Mouse (Mus musculus) thymus, adult 18-20 months (tissue): ENCODE measurements around the gene Ppara.

Source experiments
- DNase-seq, 2 experiments: peaks; one replicate each; pipeline ENCODE4 v3.0.0; 2022; ENCODE audit warnings: mixed read lengths in 2 of 2

Gene Ppara

DNA sequence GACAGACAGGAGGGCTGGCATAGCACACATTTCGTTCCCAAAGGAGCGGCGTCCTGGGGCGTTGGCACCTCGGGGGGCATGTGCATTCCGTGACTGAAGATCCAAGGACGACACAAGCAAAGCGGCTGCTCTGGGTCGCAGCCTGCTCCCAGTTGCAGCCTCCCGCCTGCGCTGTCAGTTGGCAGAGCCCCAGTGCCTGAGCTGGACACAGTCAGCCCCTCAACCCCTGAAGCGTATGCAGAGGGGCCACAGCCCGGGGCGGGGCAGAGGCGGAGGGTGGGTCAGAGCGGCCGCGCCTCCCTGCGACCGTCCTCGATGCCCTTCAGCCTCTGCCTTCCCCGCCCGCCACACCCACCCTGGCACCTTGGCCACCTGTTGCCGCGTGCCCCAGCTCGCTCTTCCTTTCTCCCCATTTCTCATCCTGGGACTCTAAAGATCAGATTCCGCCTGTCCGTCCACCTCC, at the start of gene Ppara:
Gene Ppara, plus strand, starts transcription at position 413 of the 463 bp plus-strand sequence.
- DNase-seq, result no peak

DNA sequence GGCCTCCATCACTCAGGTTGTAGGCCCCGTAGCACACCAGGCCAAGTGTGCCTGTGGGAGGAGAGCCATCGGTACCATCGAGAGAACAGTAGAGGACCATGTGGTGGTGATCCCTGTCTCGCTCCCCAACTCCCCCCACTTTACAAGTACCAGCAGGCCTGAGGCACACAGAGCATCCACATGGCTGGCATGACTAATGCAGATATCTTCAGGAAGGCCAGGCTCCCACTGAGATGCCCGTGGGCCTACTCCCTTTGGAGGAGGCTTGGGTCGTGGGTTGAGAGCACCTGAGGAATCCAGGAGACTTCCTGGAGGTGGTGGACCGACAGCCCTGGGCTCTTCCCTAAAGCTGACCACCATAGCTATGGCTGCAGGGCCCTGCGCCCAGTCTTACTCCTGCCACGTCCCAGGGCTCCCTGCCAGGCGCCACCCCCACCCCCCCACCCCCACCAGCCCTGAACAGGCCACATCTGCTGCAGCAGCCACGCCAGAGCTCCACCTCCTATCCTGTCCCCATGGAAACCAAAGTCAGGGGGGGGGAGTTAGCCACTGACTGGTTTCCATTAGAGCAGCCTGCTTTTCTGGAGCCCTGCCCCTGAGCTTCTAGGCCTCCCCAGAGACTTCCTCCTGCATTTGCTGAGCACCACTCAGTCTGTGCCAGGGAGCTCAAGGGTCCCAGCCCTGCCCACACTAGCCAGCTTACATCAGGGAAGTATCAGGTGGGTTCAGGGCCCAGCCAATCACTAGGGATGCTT, 48.0 kb upstream of the Ppara start:
- no peak for DNase-seq

DNA sequence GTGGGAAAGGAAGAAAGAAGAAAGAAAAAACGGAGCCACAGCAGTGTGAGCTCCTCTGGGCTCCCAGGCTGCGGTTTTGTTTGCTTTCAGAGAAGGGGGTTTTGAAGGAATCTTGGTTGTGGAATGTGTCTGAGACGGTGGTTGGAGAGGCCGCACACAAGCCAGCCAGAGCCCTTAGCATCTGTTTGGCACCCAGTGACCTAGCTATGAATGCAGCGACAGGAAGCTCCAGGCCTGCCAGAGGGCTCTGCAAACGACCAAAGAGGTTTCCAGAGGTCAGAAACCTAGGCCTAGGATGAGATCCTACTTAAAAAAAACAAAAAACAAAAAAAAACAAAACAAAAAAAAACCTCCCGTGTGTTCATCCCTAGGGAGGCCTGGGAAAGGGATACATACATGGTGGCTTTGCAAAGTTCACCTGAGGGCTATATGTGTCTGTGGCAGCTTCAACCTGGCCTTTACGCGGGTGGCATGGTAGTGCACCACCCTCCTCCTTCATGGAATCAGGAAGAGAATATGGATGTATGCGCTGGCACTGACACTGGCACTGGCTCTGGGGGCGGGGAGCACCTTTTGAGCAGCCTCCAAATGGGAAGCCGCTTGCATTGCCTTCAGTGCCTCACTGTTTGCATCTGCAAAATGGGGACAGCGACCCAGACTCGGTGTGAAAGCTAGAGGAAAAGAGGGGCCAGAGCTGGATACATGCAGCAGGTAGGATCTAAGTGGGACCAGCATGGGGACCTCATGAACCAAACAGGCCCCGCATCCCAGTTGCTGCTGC, 47.0 kb upstream of the Ppara start:
- DNase-seq, result no peak

DNA sequence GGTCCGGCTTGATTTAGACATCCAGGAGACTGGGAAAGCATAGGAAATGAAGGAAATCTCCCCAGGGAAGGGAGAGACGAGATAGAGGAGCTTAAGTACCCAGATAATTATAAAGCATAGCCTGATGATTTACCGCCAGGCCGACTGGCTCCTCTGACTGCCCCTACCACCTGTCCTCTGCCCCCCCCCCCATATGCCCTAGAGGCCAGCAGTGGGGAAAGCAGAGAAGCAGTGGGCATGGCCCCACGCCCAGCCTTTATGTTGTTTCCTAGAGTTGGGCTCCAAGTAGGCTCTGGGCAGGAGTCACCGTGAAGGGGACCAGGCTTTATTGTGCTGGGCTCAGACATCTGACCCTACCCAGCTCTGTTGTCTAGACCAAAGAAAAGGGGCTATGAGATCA, 46.0 kb upstream of the Ppara start:
- DNase-seq, result no peak

DNA sequence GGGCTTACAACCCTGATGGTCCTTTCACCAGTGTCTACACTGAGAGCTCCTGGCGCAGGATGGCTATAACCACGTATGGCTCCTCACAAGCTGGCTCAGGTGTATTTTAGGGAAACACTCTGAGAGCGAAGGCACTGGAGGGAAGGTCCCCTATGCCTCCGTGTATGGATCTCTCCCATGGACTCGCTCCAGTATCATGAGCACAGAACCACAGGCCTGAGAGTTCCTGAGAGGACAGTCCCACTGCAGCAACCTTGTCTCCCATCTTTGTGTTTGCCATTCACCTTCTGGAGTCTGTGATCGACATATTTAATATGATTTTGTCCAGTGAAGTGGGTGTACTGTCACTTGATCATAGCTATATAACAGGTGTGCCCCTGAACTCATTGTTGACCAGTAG, 45.3 kb upstream of the Ppara start:
- no peak for DNase-seq

DNA sequence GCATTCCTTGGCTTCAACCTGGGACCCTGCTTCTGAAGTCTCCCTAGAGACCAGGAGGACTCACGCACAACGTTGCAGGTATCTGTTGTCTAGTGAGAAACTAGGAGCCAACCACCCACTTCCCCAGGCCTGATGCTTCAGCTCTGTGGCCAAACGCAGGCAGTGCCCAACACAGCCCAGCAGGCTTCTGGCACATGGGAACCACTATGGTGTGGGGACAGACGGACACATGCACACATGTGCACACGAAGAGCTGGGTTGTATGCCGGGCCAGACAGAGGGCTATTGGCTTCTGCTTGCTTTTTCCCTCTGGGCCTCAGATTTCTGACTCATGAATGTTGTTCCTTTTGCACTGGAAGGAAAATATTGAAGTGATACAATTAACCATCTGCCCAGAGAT, 44.7 kb upstream of the Ppara start:
- DNase-seq, result no peak

DNA sequence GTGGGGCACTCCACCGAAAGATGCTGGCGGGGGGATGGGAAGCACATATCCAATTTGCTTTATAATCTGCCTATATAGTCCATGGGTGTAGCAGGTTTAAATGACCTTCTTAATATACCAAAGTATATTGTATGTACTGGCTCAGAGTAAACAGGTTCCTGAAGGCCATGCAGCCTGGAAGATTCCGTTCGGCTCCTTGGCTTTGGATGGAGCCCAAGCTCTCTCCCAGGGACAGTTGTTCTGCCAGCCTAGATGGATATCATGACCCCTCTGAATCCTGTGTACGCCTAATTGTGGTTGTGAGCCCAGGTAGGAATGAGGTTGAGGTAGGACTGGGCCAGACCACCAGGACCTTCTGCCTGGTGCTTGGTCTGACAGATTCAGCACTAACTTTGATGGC, 43.9 kb upstream of the Ppara start:
- no peak for DNase-seq

DNA sequence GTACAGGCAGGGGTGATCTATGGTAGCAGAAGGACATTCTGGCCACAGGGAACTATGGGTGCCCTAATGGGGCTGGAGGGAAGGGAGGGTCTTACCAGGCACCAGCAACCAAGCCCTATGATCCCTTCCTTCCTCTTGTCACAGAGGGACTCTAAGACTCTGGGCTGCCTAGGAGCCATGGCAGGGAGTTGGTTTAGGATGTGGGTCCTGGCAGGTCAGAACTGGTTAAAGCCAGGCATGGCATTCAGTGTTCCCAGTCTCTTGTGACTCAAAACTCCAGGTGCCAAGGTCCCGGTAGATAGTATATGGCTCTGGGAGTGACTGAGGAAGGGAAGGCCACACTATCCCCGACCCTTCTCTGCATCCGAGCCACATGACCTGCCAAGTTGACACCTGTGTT, 41.7 kb upstream of the Ppara start:
- DNase-seq, result no peak

DNA sequence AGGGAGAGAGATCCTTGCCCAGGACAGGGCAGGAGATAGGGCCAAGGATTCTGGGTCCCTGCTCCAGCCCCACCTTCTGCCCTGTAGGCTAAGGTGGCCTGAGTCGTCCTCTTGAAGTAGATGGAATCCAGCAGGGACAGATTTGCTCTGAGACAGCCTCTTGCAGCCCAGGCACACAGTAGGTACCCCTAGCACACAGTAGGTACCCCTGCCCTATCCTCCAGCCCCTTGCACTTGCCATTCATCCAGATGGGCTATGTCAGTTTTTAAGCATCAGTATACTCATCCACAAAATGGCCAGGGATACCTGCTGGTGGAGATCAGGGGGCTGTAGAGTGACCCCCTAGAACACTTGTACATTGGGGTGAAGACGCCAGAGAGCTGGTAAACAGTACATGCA, 41.0 kb upstream of the Ppara start:
- no peak for DNase-seq

DNA sequence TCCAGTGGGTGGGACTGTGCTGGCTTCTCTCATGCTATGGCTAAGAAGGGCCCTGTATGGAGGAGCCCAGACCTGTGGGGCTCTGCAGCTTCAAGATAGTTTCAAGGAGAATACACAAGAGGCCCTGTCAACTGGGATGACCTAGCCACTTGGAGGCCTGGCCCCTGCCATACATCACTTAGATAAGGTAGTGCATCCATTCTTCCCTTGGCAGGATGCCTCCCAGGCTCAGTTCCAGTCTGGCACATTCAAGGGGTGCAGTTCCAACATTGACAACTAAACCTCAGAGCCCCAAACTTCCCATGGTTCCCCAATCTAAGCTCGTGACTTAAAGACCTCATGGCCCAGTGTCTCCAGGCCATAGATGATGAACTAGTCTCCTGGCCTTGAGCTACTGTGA, 40.4 kb upstream of the Ppara start:
- no peak for DNase-seq

DNA sequence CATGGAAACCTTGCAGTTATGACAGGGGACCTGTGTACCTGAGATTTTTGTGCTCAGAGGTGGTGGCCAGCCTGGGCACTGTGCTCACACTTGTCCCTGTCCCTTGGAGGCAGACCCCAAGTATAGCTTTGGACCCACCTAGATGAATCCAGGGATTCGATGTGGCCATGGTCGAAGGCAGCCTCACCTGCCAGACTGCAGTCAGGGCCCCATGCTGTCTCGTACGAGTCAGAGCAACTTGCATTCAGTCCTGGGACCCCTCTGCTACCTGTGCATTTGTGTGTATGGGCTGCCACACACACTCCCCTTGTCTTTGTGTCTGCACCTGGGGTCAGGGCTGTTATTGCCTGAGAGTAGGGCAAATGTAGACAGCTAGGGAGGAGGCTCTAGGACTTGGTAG, 39.5 kb upstream of the Ppara start:
- no peak for DNase-seq

DNA sequence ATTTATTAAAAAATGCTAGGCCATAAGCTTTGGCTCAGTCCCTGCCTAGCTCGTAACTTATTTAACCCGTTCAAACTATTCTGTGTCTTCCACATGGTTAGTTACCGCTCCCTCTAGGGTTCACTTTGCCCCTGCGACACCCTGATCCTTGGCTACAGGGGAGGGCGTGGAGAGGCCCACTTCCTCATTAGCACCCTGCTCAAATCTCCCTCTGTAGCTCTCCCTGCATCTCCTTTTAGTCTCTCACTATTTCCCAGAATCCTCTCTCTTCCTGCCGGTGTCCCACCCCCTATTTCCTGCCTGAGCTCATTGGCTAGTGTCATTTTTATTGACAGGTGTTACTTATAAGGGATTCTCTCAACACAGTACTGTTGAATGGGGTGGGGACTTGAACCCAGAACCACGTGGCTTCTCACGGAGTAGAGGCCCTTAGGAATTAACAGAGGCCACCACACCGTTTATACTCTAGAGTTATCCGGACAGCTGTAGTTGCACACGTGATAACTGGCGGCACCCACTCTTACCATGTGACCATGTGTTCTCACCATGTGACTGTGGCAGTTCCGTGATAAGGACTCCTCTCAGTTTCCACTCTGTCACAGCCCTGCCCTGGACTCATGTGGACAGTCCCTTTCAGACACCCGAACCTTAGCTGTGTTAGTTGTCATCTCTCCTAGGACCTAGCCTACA, 36.3 kb upstream of the Ppara start:
- DNase-seq, result no peak

DNA sequence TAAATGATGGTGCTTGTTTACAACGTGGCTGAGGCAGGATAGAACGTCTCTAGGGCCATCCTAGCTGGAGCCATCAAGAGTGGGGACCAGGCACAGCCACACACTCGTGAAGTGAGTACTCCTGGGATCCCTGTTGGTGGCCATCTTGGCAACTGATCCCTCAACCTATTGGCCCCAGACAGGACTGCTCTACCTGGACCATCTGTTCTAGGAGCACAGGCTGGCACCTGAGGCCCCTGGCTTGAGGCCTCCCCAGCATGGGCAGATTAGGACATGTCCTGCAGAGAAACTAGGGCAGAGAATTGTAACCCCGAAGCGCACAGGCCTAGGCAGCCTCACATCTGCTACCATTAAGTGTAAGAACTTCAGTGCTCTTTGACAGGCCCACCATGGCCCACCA, 35.3 kb upstream of the Ppara start:
- no peak for DNase-seq

DNA sequence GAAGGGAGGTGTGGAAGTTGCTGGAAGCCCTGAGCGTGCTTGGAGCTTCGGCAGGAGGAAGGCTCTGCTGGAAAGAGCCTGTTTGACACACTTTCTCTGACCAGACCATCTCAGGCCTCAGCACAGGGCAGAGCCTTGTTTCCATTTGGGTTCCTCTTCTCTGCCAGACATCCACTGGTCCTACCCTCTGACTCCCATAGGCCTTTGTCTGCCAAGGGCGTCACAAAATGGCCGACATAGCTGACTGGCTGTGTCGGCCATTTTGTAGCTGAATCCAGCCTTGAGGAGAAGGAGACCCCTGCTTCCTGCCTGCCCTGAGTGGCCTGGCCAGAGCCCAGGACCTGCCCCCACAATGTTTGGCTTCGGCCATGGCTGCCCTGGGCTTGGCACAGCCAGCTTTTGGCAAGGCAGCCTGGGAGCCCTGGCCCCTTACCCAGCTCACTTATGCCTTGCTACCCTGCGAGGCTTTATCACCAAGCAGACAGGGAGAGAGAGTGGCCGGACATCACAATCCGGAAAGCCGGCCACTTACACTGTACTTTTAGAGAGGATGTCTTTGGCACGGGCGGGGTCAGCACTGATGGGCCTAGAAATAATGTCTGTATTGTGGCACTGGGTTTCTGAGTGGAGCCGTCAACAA, 34.8 kb upstream of the Ppara start:
- no peak for DNase-seq

DNA sequence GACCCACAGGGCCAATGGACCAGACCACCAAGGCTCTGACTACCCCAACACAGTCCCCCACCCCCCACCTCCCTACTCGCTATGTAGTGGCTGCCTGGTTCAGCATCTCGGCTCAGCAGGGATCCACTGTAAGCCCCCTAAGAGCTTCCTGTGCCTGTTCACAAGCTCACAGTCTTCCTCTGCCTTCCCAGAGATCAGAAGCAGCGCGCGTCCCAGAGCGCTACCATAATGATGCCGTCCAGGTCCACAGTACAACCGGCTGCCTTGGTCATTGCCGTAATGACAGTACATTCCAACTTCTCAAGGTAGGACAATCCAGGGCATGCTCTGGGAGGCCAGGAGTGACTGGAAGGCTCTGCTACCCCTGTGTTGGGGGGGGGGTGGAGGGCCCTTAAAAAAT, 34.1 kb upstream of the Ppara start:
- DNase-seq, result no peak

DNA sequence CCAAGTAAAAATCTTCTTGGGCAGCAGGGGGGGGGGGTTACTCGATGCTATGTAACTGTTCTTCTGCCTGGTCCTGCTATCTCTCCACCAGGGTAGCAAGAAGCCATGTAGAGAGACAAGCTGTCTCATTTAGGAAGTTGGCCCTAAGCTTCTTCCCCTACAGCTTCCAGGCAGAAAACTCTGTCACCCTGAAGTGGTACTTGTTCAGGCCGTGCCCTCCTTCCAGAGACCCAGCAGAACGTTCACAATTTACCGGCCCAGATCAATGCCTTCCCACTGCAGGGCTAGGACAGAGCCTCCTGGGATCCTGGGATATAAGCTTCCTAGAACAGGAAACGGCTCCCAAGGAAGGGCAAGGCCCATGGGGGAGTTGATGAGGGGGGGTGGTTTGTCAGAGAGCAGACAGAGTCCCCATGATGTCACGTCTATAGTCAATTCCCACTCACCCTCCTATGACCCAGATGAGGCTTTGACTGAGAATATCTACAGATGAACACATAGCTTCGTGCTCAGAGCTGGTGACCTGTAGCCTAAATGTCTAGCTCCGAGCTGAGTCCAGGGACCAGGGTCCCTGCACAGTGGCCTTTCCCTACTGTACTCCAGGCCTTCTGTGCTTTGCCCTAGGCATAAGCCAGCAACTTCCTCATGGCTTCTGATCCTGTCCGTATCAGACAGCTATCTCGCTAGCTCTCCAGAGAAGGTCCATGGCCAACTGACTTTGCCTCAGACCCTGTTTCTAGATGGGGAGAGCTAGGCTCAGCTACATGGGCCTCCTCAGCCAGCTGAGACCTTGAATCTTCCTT, 33.5 kb upstream of the Ppara start:
- no peak for DNase-seq

DNA sequence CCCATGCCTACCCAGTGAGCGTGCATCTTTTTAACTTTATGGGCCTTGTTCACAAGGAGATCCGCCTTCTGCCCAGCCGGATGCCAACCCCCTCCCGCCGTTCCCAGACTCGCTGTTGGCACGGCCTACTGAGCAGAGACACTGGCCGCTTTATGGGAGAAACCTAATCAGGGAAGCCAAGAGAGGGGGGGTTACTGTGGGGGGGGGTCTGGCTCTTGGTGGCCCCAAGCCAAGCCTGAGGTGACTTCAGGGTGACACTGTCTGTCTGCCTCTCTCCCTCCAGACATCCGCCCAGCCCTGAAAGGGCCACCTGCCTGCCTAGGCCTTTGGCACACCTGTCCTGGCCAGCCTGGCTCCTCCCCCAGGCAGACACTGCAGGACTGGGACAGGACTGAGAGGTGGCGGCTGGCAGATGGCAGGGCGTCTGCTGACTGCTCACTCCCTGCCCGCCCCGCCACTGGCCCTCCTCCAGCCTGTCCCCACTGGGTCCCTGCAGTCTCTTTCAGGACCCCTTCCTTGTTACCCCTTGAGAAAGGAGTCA, 32.3 kb upstream of the Ppara start:
- DNase-seq, result no peak

DNA sequence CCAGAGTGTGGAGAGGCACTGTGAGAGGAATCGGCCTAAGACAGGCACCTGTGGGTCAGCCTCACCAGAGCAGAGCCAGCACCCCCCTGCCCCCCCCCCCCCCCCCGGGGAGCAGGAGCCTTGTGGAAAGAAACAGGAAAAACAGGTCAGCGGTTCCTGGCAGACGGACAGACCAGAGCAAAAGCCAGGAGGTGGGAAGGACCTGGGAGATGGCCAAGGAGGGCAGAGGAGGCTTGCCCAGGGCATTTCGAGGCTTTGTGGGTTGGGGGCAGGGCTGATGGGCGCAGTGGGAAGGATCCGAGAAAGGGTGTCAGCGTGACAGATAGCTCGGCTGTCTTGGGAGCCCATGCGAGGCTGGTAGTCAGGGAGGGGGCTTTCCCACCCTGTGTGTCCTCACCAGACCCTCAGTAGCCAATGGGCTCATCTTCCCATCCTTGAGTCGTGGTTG, 31.6 kb upstream of the Ppara start:
- no peak for DNase-seq

DNA sequence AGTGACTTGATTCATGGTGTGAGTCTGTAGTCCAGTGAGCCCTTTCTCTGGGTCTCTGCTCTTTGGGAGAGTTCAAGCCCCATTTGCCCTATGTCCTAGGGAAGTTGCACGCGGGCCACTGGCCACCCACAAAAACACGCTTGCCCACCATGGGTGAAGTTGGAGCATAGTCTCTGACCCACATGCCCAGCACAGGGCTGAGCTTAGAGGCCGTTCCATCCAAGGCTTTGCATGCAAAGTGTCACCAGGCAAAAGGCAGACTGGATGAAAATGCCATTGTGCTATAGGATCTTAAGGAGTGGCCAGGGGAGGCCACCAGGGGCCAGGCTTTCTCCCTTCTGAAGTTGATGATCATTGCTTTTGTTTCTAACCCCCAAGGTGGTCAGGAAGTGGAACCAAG, 30.9 kb upstream of the Ppara start:
- DNase-seq, result no peak

DNA sequence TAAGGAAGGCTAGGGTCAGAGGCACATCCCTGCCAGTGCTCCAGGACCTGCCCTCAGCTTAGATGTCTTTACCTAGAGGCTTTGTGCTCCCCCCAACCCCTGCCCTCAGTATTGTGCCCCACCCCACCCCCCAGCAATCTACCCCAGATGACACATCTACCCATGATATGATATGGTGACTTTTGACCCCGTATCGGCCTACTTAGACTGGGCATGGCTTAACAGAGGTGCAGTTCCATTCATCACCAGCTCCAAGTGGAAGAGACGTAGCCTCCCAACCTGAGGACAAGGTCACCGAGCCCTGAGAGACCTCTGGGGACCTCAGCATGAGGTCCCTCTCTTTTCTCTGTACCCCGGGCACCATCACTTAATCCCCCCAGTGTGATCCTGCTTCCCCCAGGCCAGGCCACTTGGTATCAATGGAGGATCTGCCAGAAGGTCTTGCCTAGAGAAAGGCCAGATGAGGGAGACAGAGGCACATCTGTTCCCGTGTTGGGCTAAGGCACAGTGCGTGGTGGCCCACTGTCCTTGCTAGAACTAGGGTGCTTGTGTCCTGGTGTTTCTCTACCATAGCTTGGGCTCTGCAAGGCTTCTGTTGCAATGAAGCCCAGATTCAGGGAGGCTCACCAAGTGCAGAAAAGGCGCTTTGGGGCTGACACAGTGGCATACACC, 30.3 kb upstream of the Ppara start:
- DNase-seq, result no peak

DNA sequence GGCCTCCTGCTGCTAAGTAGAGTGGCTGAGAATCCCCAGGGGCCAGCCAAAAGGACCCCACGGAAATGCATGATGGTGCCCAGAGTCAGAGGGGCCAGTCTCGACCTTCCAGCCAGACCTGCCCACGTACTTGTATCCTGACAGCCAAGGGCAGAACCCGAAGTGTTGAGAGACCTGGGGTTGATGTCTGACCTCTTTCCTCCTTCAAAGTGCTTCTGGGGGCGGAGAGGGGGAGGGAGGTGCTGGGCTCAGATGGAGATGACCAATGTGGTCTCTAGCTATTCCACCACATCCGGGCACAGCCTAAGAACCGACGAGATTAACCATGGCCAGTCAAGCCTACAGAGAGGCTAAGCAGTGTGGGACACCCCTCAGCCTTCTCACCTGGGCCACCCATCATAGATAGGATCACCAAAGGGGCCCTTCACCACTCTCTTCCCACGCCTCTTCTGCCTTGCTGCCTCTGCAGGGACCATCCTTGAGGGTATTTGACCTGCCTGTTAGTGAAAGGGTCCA, 29.7 kb upstream of the Ppara start:
- no peak for DNase-seq
